Mouse (Mus musculus): ENCODE results near the gene Ptk7.
"Not testable (repeated sequence)": the region's sequence is repeated elsewhere in the genome, so short reads cannot be mapped to it uniquely, and the experiment has no call there.

Gene Ptk7

DNA sequence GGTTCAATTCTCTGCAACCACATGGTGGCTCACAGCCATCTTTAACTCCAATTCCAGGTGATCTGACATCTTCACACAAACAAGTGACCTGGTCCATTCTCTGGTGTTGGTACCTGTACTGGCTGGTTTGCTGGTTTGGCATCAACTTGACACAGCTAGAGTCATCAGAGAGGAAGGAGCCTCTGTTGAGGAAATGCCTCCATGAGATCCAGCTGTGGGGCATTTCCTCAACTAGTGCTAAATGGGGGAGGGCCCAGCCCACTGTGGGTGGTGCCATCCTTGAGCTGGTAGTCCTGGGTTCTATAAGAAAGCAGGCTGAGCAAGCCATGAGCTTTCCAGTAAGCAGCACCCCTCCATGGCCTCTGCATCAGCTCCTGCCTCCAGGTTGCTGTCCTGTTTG lies 72.0 kb downstream of the Ptk7 start:
- DNase-seq (ENCODE audit: low spot score in 2 of 2): not testable (repeated sequence)

- DNase-seq (ENCODE audit: low spot score in 2 of 2): peak; percentile 63 to 64
Measured at GRCm38 (mm10) chr17:46556584-46556945, 72.7 kb downstream of the Ptk7 start.

GRCm38 (mm10) chr17:46555673-46556583 lies 73.4 kb downstream of the Ptk7 start, which contains the start of gene Srf:
Gene Srf, minus strand, starts transcription at chr17:46556175.
- peak; percentile 99 for DNase-seq (ENCODE audit: low spot score in 2 of 2)

GRCm38 (mm10) chr17:46554977-46555672 lies 74.2 kb downstream of the Ptk7 start:
- DNase-seq (ENCODE audit: low spot score in 2 of 2): peak; percentile 60 to 66

DNA sequence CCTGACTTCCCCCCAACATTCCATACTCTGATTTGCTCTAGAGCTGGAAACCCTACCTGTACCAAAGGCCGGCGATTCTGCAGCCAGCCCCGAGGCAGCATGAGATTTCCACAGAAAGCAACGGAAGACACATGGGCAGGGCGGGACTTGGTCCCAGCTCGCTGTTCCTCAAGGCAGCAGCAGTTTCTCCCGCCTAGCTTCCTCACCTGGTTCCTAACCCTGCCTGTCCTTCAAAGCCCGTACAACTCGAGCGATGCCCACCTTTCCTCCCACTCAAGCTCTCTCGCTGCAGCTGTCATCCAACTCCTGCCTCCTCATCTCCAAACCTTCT lies 74.7 kb downstream of the Ptk7 start:
- DNase-seq (ENCODE audit: low spot score in 2 of 2): no peak

DNA sequence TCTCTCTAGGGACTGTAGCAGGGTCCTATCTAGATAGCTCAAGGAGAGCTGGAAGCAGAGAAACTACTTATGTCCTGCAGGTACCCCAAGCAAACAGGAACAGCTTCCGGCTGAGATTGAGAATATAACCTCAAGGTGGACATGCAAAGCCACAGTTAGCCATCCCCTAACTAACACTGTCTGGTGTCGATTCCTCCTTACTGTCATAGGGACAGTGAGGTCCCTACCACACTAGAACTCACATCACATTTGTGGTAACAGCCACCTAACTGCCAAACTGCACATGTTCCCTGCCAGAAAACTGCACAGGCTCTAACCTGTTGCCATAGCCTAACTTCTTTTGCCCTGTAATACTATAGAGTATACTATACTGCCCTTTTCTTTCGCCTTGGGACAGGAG lies 75.4 kb downstream of the Ptk7 start:
- DNase-seq (ENCODE audit: low spot score in 2 of 2): no peak

DNA sequence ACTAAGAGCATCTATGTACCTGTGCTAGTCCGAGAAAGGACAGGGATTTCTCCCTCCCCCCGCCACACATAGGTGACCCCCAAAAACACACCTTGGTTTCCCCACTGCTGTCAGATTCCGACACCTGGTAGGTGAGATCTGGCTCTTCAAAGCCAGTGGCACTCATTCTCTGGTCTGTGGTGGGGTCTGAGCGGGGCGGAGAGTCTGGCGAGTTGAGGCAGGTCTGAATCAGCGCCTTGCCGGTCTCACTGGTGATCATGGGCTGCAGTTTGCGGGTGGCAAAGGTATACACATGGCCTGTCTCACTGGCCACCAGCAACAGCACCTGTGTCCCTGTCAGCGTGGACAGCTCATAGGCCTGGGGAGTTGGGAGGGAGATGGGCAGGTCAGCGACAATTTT lies 75.8 kb downstream of the Ptk7 start:
- DNase-seq (ENCODE audit: low spot score in 2 of 2): peak in 1 of 2 experiments; percentile 46

- peak; percentile 91 to 96 for DNase-seq (ENCODE audit: low spot score in 2 of 2)
Measured at GRCm38 (mm10) chr17:46552841-46553423, 76.4 kb downstream of the Ptk7 start.

GRCm38 (mm10) chr17:46552151-46552550 lies 77.2 kb downstream of the Ptk7 start:
- DNase-seq (ENCODE audit: low spot score in 2 of 2): no peak

DNA sequence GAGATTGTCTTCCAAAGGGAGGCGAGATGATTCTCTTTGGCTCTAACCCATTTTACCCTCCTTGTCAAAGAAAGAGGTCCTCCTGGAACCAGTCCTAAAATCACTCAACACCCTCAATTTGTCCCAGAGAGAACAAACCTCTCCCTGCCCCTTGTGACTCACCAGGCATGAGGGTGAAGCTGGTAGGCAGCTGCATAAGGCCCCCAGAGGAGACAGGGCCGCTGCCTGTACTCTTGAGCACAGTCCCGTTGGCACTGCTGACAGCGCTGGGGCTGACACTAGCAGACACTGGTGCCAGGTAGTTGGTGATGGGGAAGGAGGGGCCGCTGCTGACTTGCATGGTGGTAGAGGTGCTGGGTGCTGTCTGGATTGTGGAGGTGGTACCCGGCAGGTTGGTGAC lies 77.9 kb downstream of the Ptk7 start:
- DNase-seq (ENCODE audit: low spot score in 2 of 2): no peak

DNA sequence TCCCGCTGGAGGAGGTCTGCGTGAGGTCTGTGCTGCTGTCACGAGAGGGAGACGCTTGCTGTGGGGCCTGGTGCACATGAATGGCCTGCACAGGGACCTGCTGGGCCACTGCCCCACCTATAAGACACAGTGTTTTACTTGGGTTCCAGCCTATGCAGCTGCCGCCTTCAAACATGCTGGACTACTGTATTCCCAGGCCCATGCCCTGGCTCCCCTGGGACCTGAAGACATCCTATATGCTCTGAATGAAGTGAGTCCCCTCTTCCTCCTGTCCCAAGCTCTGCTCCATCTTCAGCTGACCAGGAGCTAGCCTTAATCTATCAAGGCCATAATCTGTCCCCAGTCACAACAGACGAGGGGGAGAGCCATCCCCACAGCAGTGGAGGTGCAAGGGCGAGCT lies 78.4 kb downstream of the Ptk7 start:
- no peak for DNase-seq (ENCODE audit: low spot score in 2 of 2)

DNA sequence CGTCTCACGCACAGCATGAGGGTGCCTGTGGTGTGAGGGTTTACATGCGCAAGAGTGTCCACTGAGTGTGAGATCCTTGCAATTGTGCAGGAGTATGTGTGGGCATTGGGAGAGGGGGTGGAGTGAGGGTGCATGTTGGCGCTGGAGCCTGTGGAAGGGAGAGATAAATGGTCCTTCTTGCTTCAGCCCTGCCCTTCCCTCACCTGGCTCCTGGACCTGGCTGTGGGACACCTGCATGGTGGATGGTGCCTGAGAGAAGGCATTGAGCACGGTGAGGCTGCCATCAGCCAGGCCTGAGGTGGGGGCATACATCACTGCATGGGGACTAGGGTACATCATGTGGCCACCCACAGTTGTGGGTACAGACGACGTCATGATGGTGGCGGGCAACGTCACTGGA lies 79.7 kb downstream of the Ptk7 start:
- DNase-seq (ENCODE audit: low spot score in 2 of 2): no peak

- peak in 1 of 2 experiments; percentile 59 for DNase-seq (ENCODE audit: low spot score in 2 of 2)
Measured at GRCm38 (mm10) chr17:46549193-46549592, 80.1 kb downstream of the Ptk7 start.

DNA sequence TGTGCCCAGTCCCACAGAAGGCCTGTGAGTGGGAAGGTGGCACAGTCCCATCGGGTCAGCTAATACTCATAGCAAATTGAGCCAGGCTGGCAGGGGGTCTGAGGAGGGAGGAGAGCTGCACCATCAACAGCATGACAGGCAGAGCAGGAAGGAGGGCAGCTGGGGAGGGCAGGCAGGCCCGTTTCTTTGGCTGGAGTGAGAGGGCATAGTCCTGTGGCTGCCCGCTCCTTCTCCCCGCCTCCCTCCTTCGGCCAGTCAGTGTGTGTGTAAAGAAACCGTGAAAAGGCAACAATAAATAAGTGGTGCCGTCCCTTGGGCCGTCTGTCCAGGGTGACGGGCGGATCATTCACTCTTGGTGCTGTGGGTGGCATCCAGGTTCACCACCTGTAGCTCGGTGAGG lies 80.6 kb downstream of the Ptk7 start:
- DNase-seq (ENCODE audit: low spot score in 2 of 2): no peak

DNA sequence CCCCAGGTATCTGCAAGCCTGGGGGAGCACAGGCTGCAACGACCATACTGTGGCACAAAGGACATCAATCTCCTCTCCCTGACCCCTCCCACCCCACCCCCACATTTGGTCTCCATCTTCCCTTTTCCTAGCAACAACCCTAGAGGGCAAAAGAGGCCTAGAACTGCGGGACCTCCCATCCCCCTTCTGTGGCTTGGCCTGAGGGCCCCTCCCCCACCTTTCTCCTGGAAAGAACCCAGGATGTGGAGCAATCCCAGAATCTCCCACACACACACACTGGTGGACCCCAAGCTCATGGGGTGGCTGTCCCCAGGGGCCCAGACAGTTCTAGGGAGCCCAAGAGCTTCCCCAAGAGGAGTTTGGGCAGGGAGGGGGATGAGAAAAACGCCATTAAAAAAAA lies 81.4 kb downstream of the Ptk7 start:
- DNase-seq (ENCODE audit: low spot score in 2 of 2): no peak

DNA sequence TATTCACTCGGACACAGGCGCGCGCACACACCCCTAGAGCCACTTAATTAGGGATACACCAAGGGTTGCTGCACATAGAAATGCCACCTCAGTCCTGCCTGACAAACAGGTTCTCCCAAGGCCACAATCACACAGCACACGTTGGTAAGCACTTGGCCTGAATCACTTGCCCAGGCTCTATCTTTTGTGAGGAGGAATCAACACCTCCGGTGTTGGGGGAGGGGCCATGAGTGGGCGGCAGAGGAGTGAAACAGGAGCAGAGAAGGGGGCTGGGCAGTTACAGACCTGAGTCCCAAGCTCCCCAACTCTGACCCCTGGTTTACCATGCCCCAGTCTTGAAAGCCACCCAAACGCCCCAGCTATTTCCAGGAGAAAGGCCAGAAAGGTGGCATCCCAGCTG lies 82.3 kb downstream of the Ptk7 start:
- peak; percentile 48 to 57 for DNase-seq (ENCODE audit: low spot score in 2 of 2)

- no peak for DNase-seq (ENCODE audit: low spot score in 2 of 2)
Measured at GRCm38 (mm10) chr17:46546591-46546990, 82.7 kb downstream of the Ptk7 start.

- peak; percentile 93 to 94 for DNase-seq (ENCODE audit: low spot score in 2 of 2)
Measured at GRCm38 (mm10) chr17:46545813-46546564, 83.3 kb downstream of the Ptk7 start, which contains the start of gene Cul9. Gene Cul9, minus strand, starts transcription at chr17:46546388.

- peak in 1 of 2 experiments; percentile 35 for DNase-seq (ENCODE audit: low spot score in 2 of 2)
Measured at GRCm38 (mm10) chr17:46543661-46544060, 85.6 kb downstream of the Ptk7 start.

DNA sequence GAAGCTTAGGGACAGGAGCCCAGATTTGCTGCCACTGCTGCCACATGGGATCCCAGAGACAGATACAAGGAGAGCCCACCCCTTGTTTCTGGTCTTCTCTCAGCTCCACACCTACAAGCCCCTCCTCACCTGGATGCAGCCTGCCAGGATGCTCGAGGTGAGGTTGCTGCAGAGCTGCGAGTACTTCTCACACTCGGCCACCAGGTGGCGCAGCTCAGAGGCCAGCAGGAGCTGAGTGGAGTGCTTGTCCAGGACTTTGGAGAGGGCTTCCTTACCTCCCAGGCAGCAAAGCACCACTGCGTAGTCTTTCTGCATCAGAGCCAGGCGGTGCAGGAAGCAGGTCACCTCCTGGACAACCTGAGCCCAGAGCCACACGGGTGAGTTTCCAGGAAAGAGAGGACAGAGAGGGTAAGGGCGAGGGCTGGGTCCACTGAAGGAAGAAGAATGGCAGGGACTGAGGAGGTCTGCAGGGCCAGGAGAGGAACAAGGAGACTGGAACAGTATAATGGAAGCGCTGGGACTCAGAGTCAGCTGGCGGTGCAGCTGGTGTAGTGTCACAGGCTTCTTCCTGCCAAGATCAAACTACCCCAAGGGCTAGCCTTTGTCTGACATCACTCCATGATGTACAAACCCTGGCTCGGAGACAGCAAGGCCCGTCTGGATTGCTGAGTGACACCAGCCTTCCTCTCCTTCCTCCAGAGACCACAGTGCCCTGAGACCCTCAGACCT lies 103.6 kb downstream of the Ptk7 start:
- peak; percentile 64 to 81 for DNase-seq (ENCODE audit: low spot score in 2 of 2)

- peak in 1 of 2 experiments; percentile 28 for DNase-seq (ENCODE audit: low spot score in 2 of 2)
Measured at GRCm38 (mm10) chr17:46525065-46525464, 104.2 kb downstream of the Ptk7 start.
